Mouse (Mus musculus) adipocyte (in vitro differentiated cells): ENCODE data around the gene Eif2b3.

ENCODE experiments used
- DNase-seq: peaks from one replicate; pipeline ENCODE4 v3.0.0-alpha.2; 2016; ENCODE audit warnings: low spot score

The Eif2b3 gene

DNA sequence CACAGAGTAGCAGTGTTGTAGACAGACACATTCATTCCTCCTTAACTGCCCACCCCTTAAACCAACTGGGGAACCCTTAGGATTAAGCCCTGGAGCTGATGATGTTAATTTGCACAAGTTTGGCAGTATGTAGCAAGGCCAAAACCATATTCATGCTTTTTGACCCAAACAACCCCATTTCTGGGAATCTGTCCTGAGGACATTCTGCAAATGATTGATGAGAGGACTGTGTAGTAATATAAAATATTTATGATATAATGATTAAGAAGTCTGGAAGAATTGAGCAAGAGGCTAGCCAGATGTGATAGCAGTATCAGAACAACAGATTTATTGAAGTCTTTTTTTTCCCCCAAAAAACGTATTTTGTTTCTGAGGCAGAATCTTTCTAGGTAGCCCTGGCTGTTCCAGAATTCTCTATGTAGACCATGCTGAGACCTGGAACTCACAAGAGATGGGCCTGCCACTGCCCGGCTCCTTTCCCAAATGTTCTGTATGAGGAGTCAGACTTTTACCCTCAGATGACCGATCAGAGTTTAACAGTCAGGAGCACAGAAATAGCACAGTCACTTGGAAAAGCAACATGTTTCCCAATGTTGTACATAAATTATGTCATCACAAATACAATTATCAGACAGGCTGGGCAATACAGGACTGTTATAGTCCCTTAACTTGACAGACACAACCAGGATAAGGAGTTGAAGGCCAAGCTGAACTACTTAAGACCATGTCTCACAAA, 75.6 kb downstream of the Eif2b3 start:
- DNase-seq, result peak; percentile 85

DNA sequence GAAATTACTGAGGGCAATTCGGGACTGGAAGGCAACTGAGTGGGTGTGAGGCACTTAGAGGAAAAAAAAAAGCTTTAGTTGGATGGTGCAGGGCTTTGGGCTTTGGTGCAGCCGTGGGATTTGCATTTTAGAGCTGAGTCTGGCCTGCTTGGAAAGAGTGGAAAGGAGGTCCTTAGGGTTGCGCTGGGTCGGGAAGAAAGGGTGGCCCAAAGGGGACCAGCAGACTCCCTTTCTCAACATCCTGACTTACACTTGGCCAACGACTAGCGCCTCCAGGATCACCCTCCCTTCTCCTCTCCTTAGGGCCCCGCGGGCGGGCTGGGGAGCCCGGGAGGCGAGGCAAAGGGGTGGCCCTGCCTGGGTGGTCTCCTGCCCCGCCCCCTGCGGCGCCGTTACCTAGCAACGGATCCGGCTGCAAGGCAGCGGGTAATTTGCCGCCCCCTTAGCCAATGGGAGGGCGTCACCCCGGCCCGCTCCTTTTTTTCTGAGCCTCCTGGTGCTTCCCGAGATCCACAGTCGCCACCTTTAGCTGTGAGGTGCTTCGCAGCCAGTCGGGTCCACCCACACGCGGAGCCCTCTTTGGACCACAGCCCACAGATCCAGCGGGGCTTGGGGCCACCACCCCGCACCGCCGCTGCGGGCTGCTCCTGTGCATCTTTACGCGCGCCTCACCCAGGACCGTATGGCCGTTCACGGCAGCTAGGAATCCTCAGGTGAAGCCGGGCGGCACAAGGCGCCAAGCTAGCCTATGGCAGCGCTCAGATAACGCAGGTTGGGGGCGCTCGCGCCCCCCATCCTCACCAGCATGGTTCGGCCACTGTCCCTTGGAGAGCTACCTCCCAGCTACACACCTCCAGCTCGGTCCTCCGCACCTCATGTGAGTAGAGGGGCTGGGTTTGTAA, 76.6 kb downstream of the Eif2b3 start, which contains the start of gene Ptch2:
Gene Ptch2 (plus strand): TSS at position 525 of the 902 bp plus-strand sequence.
- DNase-seq, result peak; percentile 79

DNA sequence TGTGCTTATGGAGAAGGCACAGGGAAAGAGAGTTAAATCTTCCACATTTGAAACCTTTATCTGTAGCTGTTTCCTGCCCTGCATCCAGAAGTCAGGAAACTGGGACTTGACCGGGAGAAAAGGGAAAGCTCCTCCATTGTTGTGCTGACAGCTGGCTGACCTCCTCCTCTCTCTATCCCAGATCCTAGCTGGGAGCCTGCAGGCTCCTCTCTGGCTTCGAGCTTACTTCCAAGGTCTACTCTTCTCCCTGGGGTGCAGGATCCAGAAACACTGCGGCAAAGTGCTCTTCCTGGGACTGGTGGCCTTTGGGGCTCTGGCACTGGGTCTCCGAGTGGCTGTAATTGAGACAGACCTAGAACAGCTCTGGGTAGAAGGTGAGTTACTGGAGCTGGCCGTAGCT, 77.5 kb downstream of the Eif2b3 start:
- DNase-seq, result peak; percentile 67

DNA sequence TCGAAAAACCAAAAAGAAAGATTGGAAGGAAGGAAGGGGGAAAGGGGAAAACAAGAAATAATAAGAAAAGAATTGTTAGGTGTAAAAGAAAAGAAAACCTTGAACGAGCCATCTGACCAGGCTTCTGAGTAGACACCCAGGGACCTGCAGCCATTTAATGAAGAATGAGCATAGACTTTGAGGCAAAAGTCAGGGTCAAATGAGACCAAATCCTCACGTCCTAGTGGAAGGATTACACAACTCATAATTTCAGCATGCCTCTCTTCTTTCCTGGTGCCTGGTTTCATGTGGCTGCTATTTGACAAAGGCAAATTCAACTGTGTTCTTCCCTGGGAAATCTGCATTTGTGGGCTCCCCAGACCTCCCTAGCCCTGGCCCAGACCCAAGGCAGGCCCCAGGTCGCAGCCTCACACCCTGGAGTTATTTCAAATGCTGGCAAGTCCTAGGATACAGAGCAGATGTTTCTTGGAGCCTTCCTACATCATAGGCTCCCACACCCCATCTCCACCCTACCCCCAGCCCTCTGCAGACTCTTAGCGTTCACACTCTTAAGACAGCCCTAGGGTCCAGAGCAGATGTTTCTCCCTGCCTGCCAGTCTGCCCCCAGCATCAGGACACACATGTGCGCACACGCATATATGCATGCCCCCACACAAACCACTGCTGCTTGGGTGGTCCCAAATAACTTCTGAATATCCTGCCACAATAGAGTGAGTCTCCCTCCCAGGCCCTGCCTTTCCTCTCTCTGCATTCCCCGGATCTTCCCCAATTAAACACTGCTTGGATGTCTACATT, 79.0 kb downstream of the Eif2b3 start:
- DNase-seq, result peak; percentile 73

DNA sequence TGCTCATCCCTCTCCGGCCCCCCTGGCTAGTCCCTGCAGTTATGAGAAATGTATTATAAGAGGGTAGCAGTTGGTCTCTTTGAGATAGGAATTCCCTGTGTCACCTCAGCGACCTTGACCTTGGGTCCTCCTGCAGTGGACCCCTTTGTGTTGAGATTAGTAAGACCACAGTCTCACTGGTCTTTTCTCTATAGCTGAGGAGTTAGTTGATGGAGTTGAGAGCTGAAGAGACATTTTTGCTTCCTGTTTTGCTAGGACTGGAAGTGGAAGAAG, 79.5 kb downstream of the Eif2b3 start:
- DNase-seq, result no peak

DNA sequence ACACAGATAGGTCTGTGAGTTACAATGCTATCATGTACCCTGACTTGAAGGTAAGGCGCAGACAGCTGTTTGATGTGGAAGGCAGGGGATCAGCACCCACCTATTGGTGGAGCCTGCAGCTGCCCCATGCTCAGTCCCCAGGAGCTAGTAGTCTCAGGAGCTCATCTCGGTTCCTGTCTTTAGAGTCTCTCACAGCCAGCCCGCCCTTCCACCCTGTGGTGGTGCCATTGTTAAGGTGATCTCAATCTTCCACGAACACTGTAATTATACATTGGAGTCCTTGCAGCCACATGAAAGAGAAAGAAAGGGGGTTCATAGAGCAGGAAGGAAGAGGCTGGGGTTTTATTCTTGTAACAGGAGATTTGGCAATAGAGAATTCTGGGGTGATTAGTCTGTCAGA, 80.8 kb downstream of the Eif2b3 start:
- DNase-seq, result no peak

DNA sequence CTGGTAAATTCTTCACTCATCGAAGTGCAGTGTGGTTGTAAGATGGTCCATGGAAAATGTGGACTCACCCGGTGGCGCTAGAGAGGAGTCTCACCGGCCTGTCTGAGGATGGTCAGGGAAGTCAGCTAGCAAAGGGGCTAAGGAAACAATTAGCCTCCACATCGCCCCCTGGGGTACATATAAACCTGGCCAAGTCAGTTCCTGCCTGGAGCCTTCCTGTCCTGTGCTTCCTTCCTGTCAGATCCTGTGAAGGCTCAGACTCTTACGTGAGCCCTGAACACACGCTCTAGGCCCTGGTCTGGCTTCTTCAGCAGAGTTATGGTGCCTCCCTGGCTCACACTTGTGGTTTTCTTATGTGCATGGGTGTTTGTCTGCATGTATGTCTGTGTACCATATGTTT, 82.0 kb downstream of the Eif2b3 start:
- no peak for DNase-seq

DNA sequence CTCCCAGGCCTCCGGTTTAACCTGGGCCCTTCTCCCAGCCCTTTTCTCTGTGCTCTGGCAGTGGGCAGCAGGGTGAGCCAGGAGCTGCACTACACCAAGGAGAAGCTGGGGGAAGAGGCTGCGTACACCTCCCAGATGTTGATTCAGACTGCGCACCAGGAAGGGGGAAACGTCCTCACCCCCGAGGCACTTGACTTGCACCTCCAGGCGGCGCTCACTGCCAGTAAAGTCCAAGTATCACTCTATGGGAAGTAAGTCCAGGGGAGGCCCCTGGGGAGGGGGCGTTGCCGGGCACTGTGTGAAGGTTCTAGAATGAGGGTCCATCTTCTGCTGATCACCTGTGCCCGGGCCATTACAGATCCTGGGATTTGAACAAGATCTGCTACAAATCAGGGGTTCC, 85.5 kb downstream of the Eif2b3 start:
- DNase-seq, result no peak

DNA sequence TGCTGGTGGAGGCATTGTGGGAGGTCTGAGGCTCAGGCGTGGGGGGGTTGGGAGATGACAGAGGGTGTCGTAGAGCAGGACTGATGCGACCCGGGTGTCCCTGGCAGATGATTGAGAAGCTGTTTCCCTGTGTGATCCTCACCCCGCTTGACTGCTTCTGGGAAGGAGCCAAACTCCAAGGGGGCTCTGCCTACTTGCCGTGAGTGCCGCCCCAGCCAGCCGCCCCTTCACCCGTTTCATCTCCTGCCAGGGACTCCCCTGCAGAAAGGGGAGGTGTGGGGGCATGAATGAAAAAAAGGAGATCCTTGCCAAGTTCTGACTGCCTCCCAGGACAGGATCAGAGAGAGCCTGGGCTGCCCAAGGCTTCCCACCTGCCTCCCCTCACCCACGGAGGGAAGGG, 85.9 kb downstream of the Eif2b3 start:
- DNase-seq, result no peak

DNA sequence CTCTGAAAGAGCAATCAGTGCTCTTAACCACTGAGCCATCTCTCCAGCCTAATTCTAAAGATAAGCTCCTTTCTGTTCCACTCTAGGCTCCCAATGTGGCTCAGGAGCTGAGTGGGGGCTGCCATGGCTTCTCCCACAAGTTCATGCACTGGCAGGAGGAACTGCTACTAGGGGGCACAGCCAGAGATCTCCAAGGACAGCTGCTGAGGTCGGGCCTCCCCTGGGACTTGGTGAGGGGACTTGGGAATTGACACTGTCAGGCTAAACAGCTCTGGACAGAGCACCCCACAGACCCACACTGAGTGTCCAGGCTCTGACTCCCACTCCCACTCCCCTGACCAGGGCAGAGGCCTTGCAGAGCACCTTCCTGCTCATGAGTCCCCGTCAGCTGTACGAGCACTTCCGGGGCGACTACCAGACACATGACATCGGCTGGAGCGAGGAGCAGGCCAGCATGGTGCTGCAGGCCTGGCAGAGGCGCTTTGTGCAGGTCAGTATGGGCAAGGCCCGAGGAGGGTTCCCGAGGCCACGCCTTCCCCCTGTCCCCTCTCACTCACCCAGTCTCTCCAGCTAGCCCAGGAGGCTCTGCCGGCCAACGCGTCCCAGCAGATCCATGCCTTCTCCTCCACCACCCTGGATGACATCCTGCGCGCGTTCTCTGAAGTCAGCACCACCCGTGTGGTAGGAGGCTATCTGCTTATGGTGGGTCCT, 88.8 kb downstream of the Eif2b3 start:
- DNase-seq, result no peak

DNA sequence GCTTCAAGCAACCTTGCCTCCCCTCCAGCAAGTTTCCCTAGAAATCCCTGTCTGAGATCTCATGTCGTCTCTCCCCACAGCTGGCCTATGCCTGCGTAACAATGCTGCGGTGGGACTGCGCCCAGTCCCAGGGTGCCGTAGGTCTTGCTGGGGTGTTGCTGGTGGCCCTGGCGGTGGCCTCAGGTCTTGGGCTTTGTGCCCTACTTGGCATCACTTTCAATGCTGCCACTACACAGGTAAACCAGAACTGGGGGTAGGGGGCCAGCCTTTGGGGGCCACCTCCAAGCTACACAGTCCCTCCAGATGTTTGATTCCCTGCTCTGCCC, 89.3 kb downstream of the Eif2b3 start:
- DNase-seq, result no peak

DNA sequence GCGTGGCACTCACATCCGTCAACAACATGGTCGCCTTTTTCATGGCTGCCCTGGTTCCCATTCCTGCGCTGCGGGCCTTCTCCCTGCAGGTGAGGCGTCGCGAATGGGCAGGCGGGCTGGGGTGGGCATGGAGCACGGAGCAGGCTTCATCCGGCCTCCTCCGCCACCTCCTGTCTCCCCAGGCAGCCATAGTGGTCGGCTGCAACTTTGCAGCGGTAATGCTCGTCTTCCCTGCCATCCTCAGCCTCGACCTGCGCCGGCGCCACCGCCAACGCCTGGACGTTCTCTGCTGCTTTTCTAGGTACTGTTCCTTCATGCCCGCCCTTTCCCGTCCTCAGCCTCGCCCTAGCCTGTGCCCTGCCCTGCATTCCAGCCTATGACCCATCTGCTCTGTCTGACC, 90.1 kb downstream of the Eif2b3 start:
- no peak for DNase-seq

DNA sequence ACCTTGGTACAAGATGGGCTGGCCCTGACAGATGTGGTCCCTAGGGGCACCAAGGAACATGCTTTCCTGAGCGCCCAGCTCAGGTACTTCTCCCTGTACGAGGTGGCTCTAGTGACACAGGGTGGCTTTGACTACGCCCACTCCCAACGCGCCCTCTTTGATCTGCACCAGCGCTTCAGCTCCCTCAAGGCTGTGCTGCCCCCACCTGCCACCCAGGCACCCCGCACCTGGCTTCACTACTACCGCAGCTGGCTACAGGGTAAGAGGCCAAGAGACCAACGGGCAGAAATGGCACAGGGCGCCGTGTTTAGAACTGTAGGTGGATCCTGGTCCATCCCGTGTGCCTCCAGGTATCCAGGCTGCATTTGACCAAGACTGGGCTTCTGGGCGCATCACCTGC, 91.0 kb downstream of the Eif2b3 start:
- no peak for DNase-seq

DNA sequence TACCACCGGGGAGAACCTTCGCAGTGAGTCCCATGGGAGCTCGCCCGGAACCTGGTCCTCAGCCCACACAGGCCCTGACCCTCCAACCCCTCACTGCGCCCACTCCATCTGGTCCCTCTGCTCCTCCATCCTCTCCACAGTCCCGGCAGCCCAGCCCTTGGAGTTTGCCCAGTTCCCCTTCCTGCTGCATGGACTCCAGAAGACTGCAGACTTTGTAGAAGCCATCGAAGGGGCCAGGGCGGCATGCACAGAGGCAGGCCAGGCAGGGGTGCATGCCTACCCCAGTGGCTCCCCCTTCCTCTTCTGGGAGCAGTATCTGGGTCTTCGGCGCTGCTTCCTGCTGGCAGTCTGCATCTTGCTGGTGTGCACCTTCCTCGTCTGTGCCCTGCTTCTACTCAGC, 91.8 kb downstream of the Eif2b3 start:
- no peak for DNase-seq

DNA sequence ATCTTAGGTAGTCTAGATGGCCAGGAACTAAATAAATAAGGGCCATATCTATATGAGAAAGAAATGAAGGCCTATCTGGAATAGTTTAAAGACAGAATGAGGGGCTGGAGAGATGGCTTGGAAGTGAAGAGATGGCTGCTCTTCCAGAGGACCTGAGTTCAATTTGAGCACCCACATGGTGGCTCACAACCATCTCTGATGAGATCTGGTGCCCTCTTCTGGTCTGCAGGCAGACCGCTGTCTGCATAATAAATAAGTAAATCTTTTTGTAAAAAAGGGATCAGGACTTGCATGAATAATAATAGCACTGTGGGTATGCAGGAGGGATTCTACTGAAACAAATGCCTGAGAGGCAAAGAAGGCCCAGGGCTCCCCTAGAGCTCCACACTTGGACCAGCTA, 94.0 kb downstream of the Eif2b3 start:
- DNase-seq, result no peak

DNA sequence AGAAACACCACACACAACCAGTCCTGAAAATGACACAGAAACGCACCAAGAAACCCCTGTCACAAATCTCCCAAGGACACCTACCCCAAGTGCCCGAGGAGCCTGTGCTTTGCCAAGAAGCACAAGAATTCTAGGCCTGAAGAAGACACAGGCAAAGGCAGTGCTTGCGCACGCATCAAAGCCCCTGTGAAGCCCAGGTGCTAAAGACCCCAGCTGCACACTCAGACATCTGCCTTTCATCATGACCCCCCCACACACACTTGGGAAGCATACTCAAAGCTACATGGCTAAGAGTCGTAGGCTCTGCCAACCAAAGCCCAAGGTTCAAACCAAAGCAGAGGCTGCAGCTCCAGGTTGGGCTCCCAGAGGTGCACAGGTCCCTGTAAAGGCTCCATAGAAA, 96.4 kb downstream of the Eif2b3 start:
- no peak for DNase-seq

DNA sequence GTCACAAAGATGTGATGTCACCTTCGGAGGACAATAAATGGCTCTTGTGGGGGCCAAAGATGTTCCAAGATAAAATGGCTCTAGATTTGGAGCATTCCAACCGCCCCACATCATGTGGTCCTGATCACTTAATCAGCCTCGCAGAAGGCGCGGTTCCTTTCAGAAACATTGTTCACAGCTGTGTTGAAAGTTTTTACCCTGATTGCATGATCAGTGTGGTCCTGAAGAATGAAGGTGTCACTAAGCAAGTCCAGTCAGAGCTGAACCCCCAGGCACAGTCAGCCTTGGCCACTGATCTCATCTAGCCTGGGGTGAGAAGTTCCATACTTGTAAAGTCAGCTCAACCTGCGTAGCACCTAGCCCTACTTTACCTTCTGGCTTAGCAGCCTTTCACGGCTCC, 98.7 kb downstream of the Eif2b3 start:
- DNase-seq, result no peak

DNA sequence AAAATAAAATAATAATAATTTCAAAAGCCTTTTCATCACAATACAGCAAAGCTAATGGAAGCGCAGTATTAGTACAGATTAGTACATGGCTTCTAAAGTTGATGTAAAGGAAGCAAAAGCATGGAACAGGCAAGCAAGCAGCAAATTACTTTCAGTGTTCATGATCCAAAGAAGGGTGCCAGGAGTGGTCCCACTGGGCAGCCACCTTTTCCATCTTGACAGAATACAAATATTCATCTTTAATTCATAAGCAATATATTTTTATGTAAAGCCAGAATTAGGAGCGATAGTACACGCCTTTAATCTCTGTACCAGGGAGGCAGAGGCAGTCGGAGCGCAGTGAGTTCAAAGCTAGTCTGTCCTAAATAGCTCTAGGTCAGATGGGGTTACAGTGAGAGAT, 100.4 kb downstream of the Eif2b3 start:
- DNase-seq, result no peak

DNA sequence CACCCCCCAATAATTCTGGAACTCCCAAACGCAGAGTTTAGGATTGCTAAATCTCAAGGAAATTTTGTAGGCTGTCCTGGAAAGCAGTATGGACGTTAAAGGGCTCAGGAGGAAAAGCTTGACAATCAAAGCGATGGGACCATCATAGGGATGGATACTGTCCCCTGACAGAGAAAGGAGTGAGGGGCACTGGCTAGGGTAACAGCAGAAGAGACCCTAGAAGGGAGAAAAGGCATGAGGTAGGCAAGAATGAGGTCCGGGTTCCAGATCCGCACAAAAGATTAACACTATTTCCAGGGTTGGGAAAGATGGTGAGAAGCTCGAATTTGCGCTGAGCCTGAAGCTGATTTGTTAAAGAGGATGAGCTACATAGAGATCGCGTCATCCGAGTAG, 100.8 kb downstream of the Eif2b3 start:
- DNase-seq, result no peak

DNA sequence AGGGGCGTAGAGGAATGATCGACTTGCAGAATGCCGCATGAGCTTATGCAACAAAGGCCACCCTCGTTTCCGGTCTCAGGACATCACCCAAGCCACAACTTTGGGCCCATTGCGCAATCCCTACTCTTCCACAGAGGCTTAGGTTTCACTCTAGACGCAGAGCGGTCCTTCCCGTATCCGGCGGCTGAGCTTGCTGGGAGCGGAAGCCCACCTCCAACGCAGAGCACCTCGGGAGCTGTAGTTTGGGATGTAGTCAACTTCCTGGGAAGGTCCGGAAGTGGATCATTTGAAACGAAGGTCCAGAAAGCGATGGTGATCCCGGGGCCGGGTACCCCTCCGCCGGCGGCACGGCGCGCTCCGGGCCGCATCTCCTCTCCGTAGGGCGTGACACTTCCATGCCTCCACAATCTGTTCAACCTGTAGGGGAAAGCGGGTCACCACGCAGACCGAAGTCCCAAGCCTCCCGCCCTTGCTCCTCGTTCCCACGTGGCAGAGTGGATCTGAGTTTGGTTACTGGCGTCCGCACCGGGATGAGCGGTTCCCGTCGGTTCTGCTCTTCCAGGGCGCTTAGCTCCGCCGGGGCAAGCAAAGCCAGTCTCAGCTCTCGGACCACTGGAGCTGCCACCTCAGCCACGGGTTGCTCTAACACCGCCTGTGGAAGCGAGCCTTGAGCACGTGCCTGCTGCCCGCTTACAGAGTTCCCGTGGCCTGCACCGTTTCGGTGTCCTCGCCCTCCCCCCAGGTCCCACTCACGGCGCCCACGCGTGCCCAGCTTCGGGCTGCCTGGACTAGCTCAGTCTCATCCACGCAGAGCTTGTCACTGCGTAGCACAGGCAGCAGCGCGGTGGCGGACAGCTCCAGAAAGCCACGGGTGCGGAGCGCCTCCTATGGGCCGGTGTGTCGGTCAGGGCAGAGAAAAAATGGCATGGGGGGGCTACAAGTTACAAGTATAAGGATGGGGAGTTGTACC, 101.5 kb downstream of the Eif2b3 start:
- peak; percentile 99 for DNase-seq

DNA sequence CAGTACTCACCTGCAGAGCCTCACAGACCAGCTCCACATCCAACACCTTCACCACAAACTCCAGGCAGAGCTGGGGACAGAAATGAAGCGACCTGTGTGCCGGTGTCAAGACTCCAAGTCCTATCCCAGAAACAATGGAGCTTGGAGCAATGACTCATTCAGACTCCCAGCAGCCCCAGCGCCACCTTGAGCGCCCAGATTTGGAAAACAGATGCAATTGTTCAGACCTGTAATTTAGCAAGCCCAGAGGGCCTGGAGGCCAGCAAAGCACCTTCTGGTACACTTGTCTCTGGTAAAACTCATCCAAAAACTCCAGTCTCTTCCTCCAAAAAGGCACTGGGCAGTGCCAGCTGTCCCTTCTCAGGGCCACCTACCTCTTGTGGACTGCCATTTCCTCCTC, 103.0 kb downstream of the Eif2b3 start:
- DNase-seq, result no peak
